Mouse (Mus musculus) common myeloid progenitor, adult 5-6 weeks (primary cell): ENCODE results near the gene Tmem132d. TPM values are rescaled to one million over a fixed set of nuclear protein-coding genes. Genes with fewer than 3 reads are reported as not detected.
A peak's percentile ranks its signal among the peaks of the same experiment; 100 is the strongest.

Source experiments
- ATAC-seq: replicated peaks from 2 replicates; pipeline ENCODE4 v1.8.0; 2016; ENCODE audit warnings: low read depth, mild to moderate bottlenecking, moderate TSS enrichment, inconsistent platforms; ENCODE audit not compliant: poor library complexity, severe bottlenecking
- total RNA-seq: library from RNA; stranded (forward); fragments of 200-1000, 187-1606 nt; gene quantifications from 2 replicates; pipeline ENCODE4 v1.2.3, GENCODE M21; 2017

Tmem132d gene
- total RNA-seq, result not detected in 2 replicates

- no peak for ATAC-seq
These were observed at the start of gene Tmem132d for GRCm38 (mm10) chr5:128432916-128433315. Gene Tmem132d (minus strand): TSS chr5:128433077.

GRCm38 (mm10) chr5:128480816-128481215 is 47.9 kb upstream of the Tmem132d start:
- no peak for ATAC-seq

GRCm38 (mm10) chr5:128475372-128475771 is 42.5 kb upstream of the Tmem132d start:
- no peak for ATAC-seq

GRCm38 (mm10) chr5:128469812-128470211 is 36.9 kb upstream of the Tmem132d start:
- ATAC-seq, result no peak

GRCm38 (mm10) chr5:128464514-128464913 is 31.6 kb upstream of the Tmem132d start:
- ATAC-seq, result no peak

- ATAC-seq, result no peak
These were observed 27.7 kb upstream of the Tmem132d start for GRCm38 (mm10) chr5:128460605-128461004.

- ATAC-seq, result no peak
These were observed 22.9 kb upstream of the Tmem132d start for GRCm38 (mm10) chr5:128455732-128456131.

GRCm38 (mm10) chr5:128452196-128452595 is 19.3 kb upstream of the Tmem132d start:
- ATAC-seq, result no peak

- no peak for ATAC-seq
These were observed 17.9 kb upstream of the Tmem132d start for GRCm38 (mm10) chr5:128450808-128451207.

GRCm38 (mm10) chr5:128444876-128445275 is 12.0 kb upstream of the Tmem132d start:
- ATAC-seq, result no peak

- no peak for ATAC-seq
These were observed 11.0 kb upstream of the Tmem132d start for GRCm38 (mm10) chr5:128443848-128444247.

- ATAC-seq, result no peak
These were observed 8.2 kb upstream of the Tmem132d start for GRCm38 (mm10) chr5:128441121-128441520.

GRCm38 (mm10) chr5:128439828-128440227 is 7.0 kb upstream of the Tmem132d start:
- peak; percentile 80 for ATAC-seq

- no peak for ATAC-seq
These were observed 5.2 kb upstream of the Tmem132d start for GRCm38 (mm10) chr5:128438078-128438477.

- ATAC-seq, result no peak
These were observed 4.0 kb upstream of the Tmem132d start for GRCm38 (mm10) chr5:128436909-128437308.

GRCm38 (mm10) chr5:128435683-128436082 is 2.8 kb upstream of the Tmem132d start:
- ATAC-seq, result no peak

- no peak for ATAC-seq
These were observed 909 bp upstream of the Tmem132d start for GRCm38 (mm10) chr5:128433786-128434185.

GRCm38 (mm10) chr5:128432422-128432821 is 455 bp downstream of the Tmem132d start:
- ATAC-seq, result no peak

- ATAC-seq, result no peak
These were observed 8.2 kb downstream of the Tmem132d start for GRCm38 (mm10) chr5:128424636-128425035.

GRCm38 (mm10) chr5:128424213-128424612 is 8.7 kb downstream of the Tmem132d start:
- ATAC-seq, result no peak

GRCm38 (mm10) chr5:128422090-128422489 is 10.8 kb downstream of the Tmem132d start:
- ATAC-seq, result no peak

- no peak for ATAC-seq
These were observed 14.6 kb downstream of the Tmem132d start for GRCm38 (mm10) chr5:128418149-128418710.
